Mouse (Mus musculus) CH12.LX (cell line): ENCODE measurements around the gene Rab11a. TPM values are rescaled to one million over a fixed set of nuclear protein-coding genes. Genes with fewer than 3 reads are reported as not detected.
A peak's percentile ranks its signal among the peaks of the same experiment; 100 is the strongest.

Experiments used
- DNase-seq: peaks from one replicate; pipeline ENCODE4 v3.0.0-alpha.2; 2013; ENCODE audit errors: extremely low read depth
- H3K27ac ChIP-seq: 2 replicates; pipeline ENCODE4 v1.5.1; 2012; ENCODE audit warnings: low read depth, mild to moderate bottlenecking, control low read depth, moderate library complexity; ENCODE audit not compliant: insufficient read depth
- H3K27me3 ChIP-seq: replicated peaks from 2 replicates; pipeline ENCODE3; 2012; ENCODE audit warnings: inconsistent platforms
- H3K36me3 ChIP-seq, 2 experiments: replicated peaks in 1 of 2; 2 replicates each; pipeline versions ENCODE3 to v1.6.1; 2012; ENCODE audit warnings: inconsistent platforms in 1 of 2, low read length in 1 of 2, mild to moderate bottlenecking in 1 of 2, mixed read lengths in 1 of 2, moderate library complexity in 1 of 2; ENCODE audit not compliant: control insufficient read depth in 1 of 2, insufficient read depth in 1 of 2
- H3K4me1 ChIP-seq, 2 experiments: 2 replicates each; pipeline ENCODE4 v1.6.1; 2012; ENCODE audit warnings: inconsistent platforms in 1 of 2, moderate library complexity in 1 of 2; ENCODE audit not compliant: insufficient read depth in 2 of 2, control insufficient read depth in 1 of 2
- H3K4me2 ChIP-seq: 2 replicates; pipeline ENCODE4 v1.6.1; 2012; ENCODE audit warnings: low read depth, mild to moderate bottlenecking, control low read depth; ENCODE audit not compliant: poor library complexity, insufficient read depth, severe bottlenecking
- H3K4me3 ChIP-seq, 3 experiments: fragments of 150-350 bp in 1 of 3; sonication (generic) in 1 of 3; replicated peaks in 1 of 3; 2 replicates each; pipeline versions ENCODE3 to v1.5.1; 2011 to 2012; ENCODE audit warnings: low read depth in 2 of 3, low read length in 2 of 3, mild to moderate bottlenecking in 2 of 3, moderate library complexity in 2 of 3, control low read depth in 1 of 3, improper control_type of control experiment in 1 of 3, inconsistent platforms in 1 of 3, mixed read lengths in 1 of 3; ENCODE audit not compliant: poor library complexity in 1 of 3
- H3K79me2 ChIP-seq: replicated peaks from 2 replicates; pipeline ENCODE4 v1.6.1; 2012; ENCODE audit warnings: mild to moderate bottlenecking, moderate library complexity; ENCODE audit not compliant: control insufficient read depth, poor library complexity, insufficient read depth, severe bottlenecking; ENCODE audit errors: extremely low read depth
- H3K9ac ChIP-seq: 2 replicates; pipeline ENCODE4 v1.6.1; 2012; ENCODE audit warnings: low read depth, mild to moderate bottlenecking, control low read depth, moderate library complexity; ENCODE audit not compliant: insufficient read depth
- H3K9me3 ChIP-seq: replicated peaks from 2 replicates; pipeline ENCODE3; 2012; ENCODE audit warnings: low read length, inconsistent platforms, mixed read lengths
- BHLHE40 ChIP-seq: IDR thresholded peaks from 2 replicates; pipeline ENCODE4 v1.6.1; 2011; ENCODE audit warnings: mild to moderate bottlenecking, low read depth, low read length, improper control_type of control experiment
- CHD1 ChIP-seq: IDR thresholded peaks from 2 replicates; pipeline ENCODE4 v1.6.1; 2012; ENCODE audit warnings: low read depth, low read length, improper control_type of control experiment, inconsistent platforms
- CHD2 ChIP-seq: IDR thresholded peaks from 2 replicates; pipeline ENCODE4 v1.6.1; 2011; ENCODE audit warnings: low read length, improper control_type of control experiment
- CTCF ChIP-seq, 2 experiments: IDR thresholded peaks in 1 of 2; conservative IDR thresholded peaks in 1 of 2; 2 replicates each; pipeline ENCODE4 v1.5.1; 2011 to 2012; ENCODE audit warnings: low read depth in 2 of 2, low read length in 2 of 2, improper control_type of control experiment in 1 of 2, inconsistent platforms in 1 of 2, mild to moderate bottlenecking in 1 of 2, moderate library complexity in 1 of 2
- E2F4 ChIP-seq: IDR thresholded peaks from 2 replicates; pipeline ENCODE4 v1.6.1; 2011; ENCODE audit warnings: low read depth, low read length, improper control_type of control experiment; ENCODE audit not compliant: insufficient replicate concordance
- ELF1 ChIP-seq: IDR thresholded peaks from 2 replicates; pipeline ENCODE4 v1.6.1; 2014; ENCODE audit warnings: low read depth, mild to moderate bottlenecking, inconsistent platforms, low read length, improper control_type of control experiment
- EP300 ChIP-seq: IDR thresholded peaks from 2 replicates; pipeline ENCODE4 v1.6.1; 2011; ENCODE audit warnings: low read length, improper control_type of control experiment
- ETS1 ChIP-seq: conservative IDR thresholded peaks from 2 replicates; pipeline ENCODE4 v1.6.1; 2012; ENCODE audit warnings: low read depth, mild to moderate bottlenecking, inconsistent platforms, low read length, improper control_type of control experiment, moderate library complexity
- GABPA ChIP-seq: IDR thresholded peaks from 2 replicates; pipeline ENCODE4 v1.6.1; 2012; ENCODE audit warnings: low read depth, low read length, improper control_type of control experiment, inconsistent platforms; ENCODE audit not compliant: insufficient replicate concordance
- HCFC1 ChIP-seq: IDR thresholded peaks from 2 replicates; pipeline ENCODE4 v1.6.1; 2012; ENCODE audit warnings: low read depth, mild to moderate bottlenecking, inconsistent platforms, low read length, improper control_type of control experiment
- IRF4 ChIP-seq: IDR thresholded peaks from 2 replicates; pipeline ENCODE4 v1.6.1; 2014; ENCODE audit warnings: low read depth, mild to moderate bottlenecking, inconsistent platforms, low read length, improper control_type of control experiment
- JUN ChIP-seq: IDR thresholded peaks from 2 replicates; pipeline ENCODE4 v1.6.1; 2011; ENCODE audit warnings: low read depth, mild to moderate bottlenecking, low read length, improper control_type of control experiment, moderate library complexity; ENCODE audit not compliant: insufficient read depth
- JUND ChIP-seq: conservative IDR thresholded peaks from 2 replicates; pipeline ENCODE4 v1.6.1; 2011; ENCODE audit warnings: low read depth, low read length, improper control_type of control experiment
- KAT2A ChIP-seq: IDR thresholded peaks from 2 replicates; pipeline ENCODE4 v1.6.1; 2012; ENCODE audit warnings: low read length, improper control_type of control experiment, inconsistent platforms; ENCODE audit not compliant: insufficient replicate concordance
- MAFK ChIP-seq: IDR thresholded peaks from 2 replicates; pipeline ENCODE4 v1.6.1; 2011; ENCODE audit warnings: low read length, improper control_type of control experiment; ENCODE audit not compliant: insufficient replicate concordance
- MAX ChIP-seq: IDR thresholded peaks from 2 replicates; pipeline ENCODE4 v1.6.1; 2011; ENCODE audit warnings: low read length, improper control_type of control experiment
- MAZ ChIP-seq: IDR thresholded peaks from 2 replicates; pipeline ENCODE4 v1.6.1; 2012; ENCODE audit warnings: low read depth, mild to moderate bottlenecking, inconsistent platforms, low read length, improper control_type of control experiment, moderate library complexity
- MEF2A ChIP-seq: IDR thresholded peaks from 2 replicates; pipeline ENCODE4 v1.6.1; 2014; ENCODE audit warnings: low read depth, mild to moderate bottlenecking, inconsistent platforms, low read length, improper control_type of control experiment, borderline replicate concordance
- MXI1 ChIP-seq: IDR thresholded peaks from 2 replicates; pipeline ENCODE4 v1.6.1; 2011; ENCODE audit warnings: mild to moderate bottlenecking, low read depth, low read length, improper control_type of control experiment
- MYC ChIP-seq: IDR thresholded peaks from 2 replicates; pipeline ENCODE4 v1.6.1; 2011; ENCODE audit warnings: low read depth, mild to moderate bottlenecking, improper control_type of control experiment, low read length
- NELFE ChIP-seq: IDR thresholded peaks from 2 replicates; pipeline ENCODE4 v1.6.1; 2011; ENCODE audit warnings: low read depth, low read length, improper control_type of control experiment
- NRF1 ChIP-seq: IDR thresholded peaks from 2 replicates; pipeline ENCODE4 v1.6.1; 2014; ENCODE audit warnings: low read depth, mild to moderate bottlenecking, inconsistent platforms, low read length, improper control_type of control experiment, moderate library complexity
- PAX5 ChIP-seq: IDR thresholded peaks from 2 replicates; pipeline ENCODE4 v1.6.1; 2012; ENCODE audit warnings: low read length, inconsistent platforms, mixed read lengths
- POLR2A ChIP-seq: IDR thresholded peaks from 2 replicates; pipeline ENCODE4 v1.6.1; 2011; ENCODE audit warnings: low read depth, mild to moderate bottlenecking, improper control_type of control experiment, low read length
- POLR2AphosphoS2 ChIP-seq: IDR thresholded peaks from 2 replicates; pipeline ENCODE4 v1.6.1; 2011; ENCODE audit warnings: low read depth, low read length, improper control_type of control experiment
- RAD21 ChIP-seq: IDR thresholded peaks from 2 replicates; pipeline ENCODE4 v1.6.1; 2011; ENCODE audit warnings: low read depth, mild to moderate bottlenecking, low read length, improper control_type of control experiment, moderate library complexity
- RCOR1 ChIP-seq: conservative IDR thresholded peaks from 2 replicates; pipeline ENCODE4 v1.6.1; 2012; ENCODE audit warnings: low read depth, mild to moderate bottlenecking, inconsistent platforms, low read length, improper control_type of control experiment
- SIN3A ChIP-seq: IDR thresholded peaks from 2 replicates; pipeline ENCODE4 v1.6.1; 2012; ENCODE audit warnings: low read length, improper control_type of control experiment, inconsistent platforms
- SMC3 ChIP-seq: IDR thresholded peaks from 2 replicates; pipeline ENCODE4 v1.6.1; 2011; ENCODE audit warnings: low read depth, low read length, improper control_type of control experiment
- TBP ChIP-seq: conservative IDR thresholded peaks from 2 replicates; pipeline ENCODE4 v1.6.1; 2011; ENCODE audit warnings: low read depth, low read length, improper control_type of control experiment
- TCF12 ChIP-seq: IDR thresholded peaks from 2 replicates; pipeline ENCODE4 v1.6.1; 2014; ENCODE audit warnings: low read depth, mild to moderate bottlenecking, inconsistent platforms, low read length, improper control_type of control experiment
- UBTF ChIP-seq: IDR thresholded peaks from 2 replicates; pipeline ENCODE4 v1.6.1; 2012; ENCODE audit warnings: low read depth, mild to moderate bottlenecking, inconsistent platforms, low read length, improper control_type of control experiment, moderate library complexity
- USF1 ChIP-seq: IDR thresholded peaks from 2 replicates; pipeline ENCODE4 v1.6.1; 2014; ENCODE audit warnings: low read depth, mild to moderate bottlenecking, inconsistent platforms, low read length, improper control_type of control experiment
- USF2 ChIP-seq: conservative IDR thresholded peaks from 2 replicates; pipeline ENCODE4 v1.6.1; 2011; ENCODE audit warnings: low read depth, low read length, improper control_type of control experiment
- ZC3H11A ChIP-seq: IDR thresholded peaks from 2 replicates; pipeline ENCODE4 v1.6.1; 2012; ENCODE audit warnings: low read depth, mild to moderate bottlenecking, inconsistent platforms, low read length, improper control_type of control experiment
- ZKSCAN1 ChIP-seq: IDR thresholded peaks from 2 replicates; pipeline ENCODE4 v1.6.1; 2012; ENCODE audit warnings: low read depth, inconsistent platforms, low read length, improper control_type of control experiment, borderline replicate concordance
- ZMIZ1 ChIP-seq: IDR thresholded peaks from 2 replicates; pipeline ENCODE4 v1.6.1; 2012; ENCODE audit warnings: low read depth, mild to moderate bottlenecking, inconsistent platforms, low read length, improper control_type of control experiment
- ZNF384 ChIP-seq: IDR thresholded peaks from 2 replicates; pipeline ENCODE4 v1.6.1; 2012; ENCODE audit warnings: low read depth, low read length, improper control_type of control experiment, inconsistent platforms
- dilution Hi-C: fragments of 300-500 bp; cut with MboI; formaldehyde crosslinking; loops from 2 replicates; pipeline ENCODE4 v1.14.3; 2020; ENCODE audit warnings: low sequenced_read_pairs; ENCODE audit not compliant: extremely low pct_unique_long_range_greater_than_20kb, extremely low pct_ligation_motif_present
- in situ Hi-C: fragments of 300-500 bp; cut with MboI; formaldehyde crosslinking; loops from 3 replicates; pipeline ENCODE4 v1.14.3; 2019; ENCODE audit warnings: low sequenced_read_pairs, low pct_ligation_motif_present, low pct_unique_long_range_greater_than_20kb, mixed read lengths
- polyA plus RNA-seq: library from polyadenylated mRNA; unstranded; fragments of >175 nt; gene quantifications from 2 replicates; pipeline ENCODE4 v1.2.1, GENCODE M21; 2012; ENCODE audit warnings: low read depth; ENCODE audit not compliant: insufficient read length
- total RNA-seq, 2 experiments: library from RNA; depleted of rRNA; stranded (reverse); fragments of 300-350 nt in 1 of 2; fragments of >200 nt in 1 of 2; gene quantifications; 2 replicates each; pipeline ENCODE4 v1.2.3; 2012 to 2014

The Rab11a gene
- total and polyA plus RNA-seq, 3 experiments = 109 to 189 (median 168) TPM

- Histone ChIP-seq H3K27ac (no peak overlapping the region), H3K4me3 (no peak overlapping the region), H3K4me1 (peaks cover 17 to 50% of the 10 kb centered on the region in 2 experiments), H3K27me3 (no peaks in the 10 kb centered on the region), H3K9me3 (no peaks in the 10 kb centered on the region), H3K9ac (no peak overlapping the region), H3K79me2 (no peaks in the 10 kb centered on the region)
- in situ Hi-C loops (no loop called here), dilution Hi-C loops (no loop called here)
- no peak for TF ChIP-seq TBP
- TF ChIP-seq EP300 = peak; percentile 88
- TF ChIP-seq NELFE = no peak
- TF ChIP-seq MAFK = no peak
- no peak; the same call in 1 of the 2 replicates for TF ChIP-seq CHD2
- TF ChIP-seq CHD1 = no peak
- TF ChIP-seq RAD21 = no peak
- TF ChIP-seq JUND = no peak
- peak; percentile 61 for TF ChIP-seq BHLHE40
- TF ChIP-seq IRF4 = peak; percentile 73
- TF ChIP-seq ZNF384 = no peak
- TF ChIP-seq POLR2AphosphoS2 = no peak
- no peak for TF ChIP-seq PAX5
- TF ChIP-seq MYC = no peak
- no peak for TF ChIP-seq SIN3A
- TF ChIP-seq MEF2A = 0 out of 2 replicates have a peak, but pooled peaks have one; percentile 69
- no peak for TF ChIP-seq KAT2A
- TF ChIP-seq JUN = no peak
- no peak for TF ChIP-seq POLR2A
- no peak for TF ChIP-seq ZKSCAN1
- no peak for TF ChIP-seq ZMIZ1
- no peak for TF ChIP-seq CTCF (conservative IDR thresholded peaks at IDR 0.05 in 1 of 2, IDR thresholded peaks at IDR 0.05 in 1 of 2; ENCODE audit: low read depth in 2 of 2, low read length in 2 of 2)
- no peak for TF ChIP-seq ZC3H11A
- no peak for TF ChIP-seq USF2
- no peak for TF ChIP-seq MXI1
- TF ChIP-seq SMC3 = 0 out of 2 replicates have a peak, but pooled peaks have one; percentile 8
- no peak for TF ChIP-seq HCFC1
- peak; percentile 93 for TF ChIP-seq TCF12
- TF ChIP-seq RCOR1 = no peak
- TF ChIP-seq ETS1 = peak; percentile 78
- no peak for TF ChIP-seq UBTF
- TF ChIP-seq GABPA = no peak
- TF ChIP-seq E2F4 = no peak
- no peak for TF ChIP-seq MAX
- no peak for TF ChIP-seq USF1
- TF ChIP-seq MAZ = no peak
- no peak for TF ChIP-seq NRF1
- 0 out of 2 replicates have a peak, but pooled peaks have one; percentile 2 for TF ChIP-seq ELF1
- TF ChIP-seq, all 38 proteins: peak for 8
- Histone ChIP-seq H3K4me2 (peak overlapping the region; percentile 21; the same call in 1 of the 2 replicates), H3K36me3 (no peaks in the 10 kb centered on the region)
- DNase-seq = peak; percentile 84
Observed at GRCm38 (mm10) chr9:64742453-64742852, 4.9 kb upstream of the Rab11a start.
